Mouse (Mus musculus): ENCODE measurements around the gene Trmt1l.

Trmt1l gene

DNA sequence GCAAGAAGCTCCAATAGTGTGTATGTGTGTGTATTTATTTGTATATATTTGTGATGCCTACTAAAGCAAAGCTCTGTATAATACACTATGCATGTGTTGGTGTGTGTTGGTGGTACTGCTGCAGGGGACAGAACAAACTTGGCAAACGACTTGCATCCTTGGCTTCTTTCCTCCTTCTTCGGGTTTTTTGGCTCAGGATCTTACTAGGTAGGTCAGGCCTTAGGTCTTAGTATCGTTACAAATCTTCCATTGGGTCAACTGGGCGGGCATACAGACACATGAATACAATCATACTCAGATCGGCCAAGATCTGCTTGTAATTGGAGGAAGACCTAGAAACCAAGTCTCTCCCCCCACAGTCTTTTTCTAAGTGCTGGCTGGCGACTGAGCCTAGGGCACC is 66.4 kb downstream of the Trmt1l start:
- no peak for DNase-seq (ENCODE audit: low read depth)

DNA sequence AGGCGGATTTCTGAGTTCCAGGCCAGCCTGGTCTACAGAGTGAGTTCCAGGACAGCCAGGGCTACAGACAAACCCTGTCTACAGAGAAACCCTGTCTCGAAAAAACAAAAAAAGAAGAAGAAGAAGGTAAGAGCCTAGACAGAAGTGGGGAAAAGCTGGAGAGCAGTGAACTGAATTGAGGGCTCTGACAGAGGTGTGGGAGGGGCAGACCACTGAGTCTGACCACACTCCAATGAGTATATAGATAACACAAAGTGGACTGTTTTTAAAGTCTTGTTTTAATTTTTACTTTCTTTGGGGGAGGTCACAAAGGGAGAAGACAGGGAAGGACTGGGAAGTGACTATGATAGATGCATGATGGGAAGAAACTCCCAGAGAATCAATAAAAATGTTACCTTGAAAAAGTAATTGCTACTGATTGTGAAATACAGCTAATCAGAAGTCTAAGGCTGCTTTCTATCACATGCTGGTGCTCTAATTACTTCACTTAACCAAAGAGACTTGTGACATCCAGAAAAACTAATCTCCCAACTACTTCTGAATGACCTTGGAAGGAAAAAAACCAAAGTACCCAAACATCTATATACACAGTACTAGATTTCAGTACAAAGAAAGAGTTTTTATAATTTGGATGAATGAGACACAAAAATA is 67.4 kb downstream of the Trmt1l start:
- DNase-seq (ENCODE audit: low read depth) = no peak

DNA sequence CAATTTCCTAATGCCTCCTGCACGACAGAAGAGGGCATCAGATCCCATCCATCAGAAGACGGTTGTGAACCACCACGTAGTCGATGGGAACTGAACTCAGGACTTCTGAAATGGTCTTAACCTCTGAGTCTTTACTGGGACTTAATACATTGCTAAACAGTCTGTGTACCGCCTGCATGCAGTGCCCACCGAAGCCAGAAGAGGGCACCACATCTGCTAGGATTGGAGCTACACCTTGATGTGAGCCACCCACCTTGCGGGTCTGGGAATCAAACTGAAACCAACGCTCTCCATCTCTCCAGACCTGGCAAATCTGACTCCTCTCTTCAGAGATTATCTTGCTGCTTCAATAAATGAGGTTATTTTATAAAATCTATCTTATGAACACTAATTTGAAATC is 68.7 kb downstream of the Trmt1l start:
- DNase-seq (ENCODE audit: low read depth) = peak; percentile 78

DNA sequence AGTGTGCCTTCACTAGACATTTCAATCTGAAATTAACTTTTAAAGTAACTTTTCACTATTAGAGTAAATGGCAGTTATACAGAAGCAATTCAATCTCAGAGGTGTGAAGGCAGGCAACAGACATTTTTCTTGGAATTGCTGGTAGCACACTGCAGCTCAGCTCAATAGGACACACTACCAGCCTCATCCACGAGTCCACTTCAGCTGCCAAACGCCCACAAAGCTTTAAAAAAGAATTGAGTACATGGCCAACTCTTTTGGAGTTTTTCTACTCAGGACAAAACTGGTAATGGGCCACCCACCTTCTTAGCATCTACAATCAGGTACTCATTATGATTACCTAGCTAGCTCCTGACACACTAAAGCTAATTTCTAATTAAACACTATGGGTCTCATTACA is 69.6 kb downstream of the Trmt1l start:
- no peak for DNase-seq (ENCODE audit: low read depth)

DNA sequence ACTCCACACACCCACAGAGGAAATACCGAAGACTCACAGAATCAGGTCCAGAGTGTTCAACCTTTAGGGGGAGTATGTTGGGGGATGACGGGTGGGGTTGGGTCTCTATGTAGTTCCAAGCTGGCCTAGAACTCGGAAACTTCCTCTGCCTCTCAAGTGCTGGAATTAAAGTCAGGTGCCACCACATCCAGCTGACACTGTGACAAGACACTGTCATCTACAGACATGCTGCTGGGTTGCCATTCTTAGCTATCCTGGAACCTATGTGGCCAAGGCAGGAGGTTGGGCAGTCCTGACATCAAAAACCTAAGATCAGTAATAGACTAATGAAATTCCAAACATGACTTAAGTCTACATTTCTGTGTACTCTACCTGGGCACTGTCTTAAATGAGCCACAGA is 70.0 kb downstream of the Trmt1l start:
- peak; percentile 18 for DNase-seq (ENCODE audit: low read depth)

DNA sequence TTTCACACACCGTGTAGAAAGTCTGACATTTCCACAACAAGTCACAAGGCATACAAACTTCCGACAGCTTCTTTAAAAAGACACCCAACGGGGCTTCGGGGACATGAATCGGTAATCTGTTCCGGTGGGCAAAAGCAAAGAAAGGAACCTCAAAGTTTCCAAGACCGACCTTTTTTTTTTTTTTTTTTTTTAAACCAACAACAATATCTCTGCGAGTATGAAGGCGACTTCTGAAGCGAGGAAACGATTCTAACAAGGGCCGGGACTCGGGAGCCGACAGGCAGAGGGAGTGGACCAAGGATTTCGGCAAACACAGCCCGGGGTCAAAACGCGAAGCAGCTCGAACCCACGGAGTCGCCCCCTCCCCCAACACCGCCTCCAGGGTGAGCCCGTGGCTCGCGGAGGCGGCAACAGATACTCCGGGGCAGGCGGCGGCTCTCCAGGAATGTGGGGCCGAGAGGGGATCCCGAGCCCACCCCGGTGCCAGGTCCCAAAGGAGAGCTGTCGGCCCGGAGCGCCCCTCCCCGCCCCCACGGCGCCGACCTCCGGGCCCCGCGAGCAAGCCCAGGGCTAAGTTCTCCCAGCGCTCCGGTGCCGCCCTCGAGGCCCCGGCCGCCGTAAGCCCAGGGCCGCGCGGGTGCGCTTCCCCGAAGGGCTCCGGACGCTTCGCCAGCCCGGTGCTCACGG is 71.6 kb downstream of the Trmt1l start:
- DNase-seq (ENCODE audit: low read depth) = peak; percentile 74

DNA sequence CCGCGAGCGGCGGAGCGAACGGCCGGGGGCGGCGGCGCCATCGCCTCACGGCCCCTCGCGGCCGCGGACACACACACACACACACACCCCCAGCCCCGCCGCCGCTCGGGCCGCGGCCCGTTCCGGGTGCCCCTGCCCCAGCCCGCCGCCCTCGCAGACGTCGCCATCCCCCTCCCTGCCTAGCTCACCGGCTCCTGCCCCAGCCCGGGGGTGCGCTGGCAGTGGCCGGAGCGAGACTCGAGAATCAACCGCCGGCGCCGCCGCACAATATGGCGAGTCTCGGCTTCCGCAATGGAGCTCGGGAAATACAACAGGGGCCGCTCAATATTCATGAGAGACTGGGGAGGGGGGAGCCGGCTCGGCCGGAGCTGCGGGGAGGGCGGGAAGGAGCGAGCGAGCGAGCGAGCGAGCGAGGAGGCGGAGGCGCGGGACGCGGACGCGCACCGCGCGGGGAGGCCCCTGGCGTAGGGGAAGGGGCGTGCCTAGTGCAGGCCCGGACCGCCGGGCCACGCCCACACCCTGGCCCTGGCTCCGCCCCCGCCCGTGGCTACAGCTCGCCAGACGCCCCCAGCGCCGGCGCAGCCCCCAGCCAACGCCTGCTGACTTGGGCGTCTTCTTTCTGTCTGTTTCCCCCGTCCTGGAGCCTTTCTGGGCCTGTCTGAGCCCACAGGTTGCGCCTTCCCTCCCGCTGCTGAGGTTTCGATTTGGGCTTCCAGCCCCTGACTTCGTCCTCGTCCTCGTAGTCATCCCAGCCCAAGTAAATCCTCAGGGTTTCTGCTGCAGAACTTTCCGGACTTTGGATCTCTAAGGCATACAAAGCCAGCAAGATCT is 72.4 kb downstream of the Trmt1l start, which contains the start of gene Rnf2:
Gene Rnf2, minus strand, starts transcription at position 425 of the 831 bp plus-strand sequence.
- peak; percentile 95 for DNase-seq (ENCODE audit: low read depth)

Measured in induced T-regulatory cell, adult 2 months (primary cell).